Comparison of ENCODE assay signal across 30 mouse cellular contexts in genomic region chr16:26526669-26527068, GRCm38 (mm10). TPM values are rescaled to one million over a fixed set of nuclear protein-coding genes. Genes with fewer than 3 reads are reported as not detected.
DNase-seq lines count a peak whose midpoint lies in the region; ATAC-seq lines count a peak whose summit lies in the region.
"Had no signal": no experiment of that assay in that cellular context is flagged by ENCODE, and none has a peak within 500 bp of the region (broad histone marks: within the 10 kb centered on the region; RNA-seq: fewer than 3 reads in every experiment).

Gene Tmem207, minus strand, starts transcription at chr16:26526769.

- 66% methylated on average over 4 of the region's 4 CpGs for WGBS in forebrain, embryonic 16.5 days
- 92% methylated on average over 4 of the region's 4 CpGs for WGBS in forebrain, embryonic 11.5 days
- WGBS in neural tube, embryonic 13.5 days, result 74% methylated on average over 4 of the region's 4 CpGs

- ATAC-seq in forebrain, embryonic 16.5 days, result no peak
- ATAC-seq in forebrain, embryonic 11.5 days (replicated peaks; ENCODE audit: low FRiP score), result no peak
- ATAC-seq in neural tube, embryonic 13.5 days (ENCODE audit: low read depth), result no peak
- ATAC-seq: forebrain, embryonic 13.5 days; hindbrain, embryonic 16.5 days; inflammation-experienced regulatory T-cells, adult 6 months; intestine, embryonic 16.5 days; Patski had no signal

- DNase-seq in forebrain, embryonic 11.5 days (ENCODE audit: low spot score), result no peak
- DNase-seq in kidney, adult 11 months, result peak; percentile 9
- no peak for DNase-seq in kidney, postnatal 10 days
- no peak for DNase-seq in neural tube, embryonic 10.5 days (ENCODE audit: extremely low spot score, low spot score)
- DNase-seq: adrenal gland, postnatal 10 days; adrenal gland, postnatal 36 days; B cell, adult 2 months; cerebellum, adult 11 months; cerebellum, adult 2 months; cerebellum, adult 9-11 months; cerebellum, postnatal 25 days; gastrocnemius, postnatal 25 days; heart, adult 18-20 months; heart, postnatal 10 days; heart, postnatal 36 days had no signal

- no peaks in the 10 kb centered on the region for H3K36me3 ChIP-seq in forebrain, embryonic 16.5 days (ENCODE audit: control insufficient read depth, insufficient read depth)
- no peaks in the 10 kb centered on the region for H3K36me3 ChIP-seq in forebrain, embryonic 11.5 days (ENCODE audit: control insufficient read depth, insufficient read depth, low read length)
- no peaks in the 10 kb centered on the region for H3K36me3 ChIP-seq in neural tube, embryonic 13.5 days
- H3K36me3 ChIP-seq: embryonic facial prominence, embryonic 12.5 days; embryonic facial prominence, embryonic 15.5 days; G1E; heart, embryonic 12.5 days; heart, embryonic 15.5 days; hindbrain, embryonic 10.5 days had no signal

- no peak within 1 kb of the TSS for H3K4me2 ChIP-seq in forebrain, embryonic 16.5 days (ENCODE audit: low read length)
- H3K4me2 ChIP-seq in forebrain, embryonic 11.5 days (ENCODE audit: low read depth, low read length, severe bottlenecking), result no peak within 1 kb of the TSS
- H3K4me2 ChIP-seq in neural tube, embryonic 13.5 days, result no peak within 1 kb of the TSS
- H3K4me2 ChIP-seq: embryonic facial prominence, embryonic 12.5 days; embryonic facial prominence, embryonic 15.5 days; heart, embryonic 12.5 days; heart, embryonic 15.5 days had no signal

- H3K4me3 ChIP-seq in forebrain, embryonic 16.5 days (replicated peaks; ENCODE audit: low read length), result no peak within 1 kb of the TSS
- H3K4me3 ChIP-seq in forebrain, embryonic 11.5 days (ENCODE audit: low read depth, low read length), result no peak within 1 kb of the TSS
- H3K4me3 ChIP-seq in neural tube, embryonic 13.5 days, result no peak within 1 kb of the TSS
- H3K4me3 ChIP-seq: embryonic facial prominence, embryonic 12.5 days; embryonic facial prominence, embryonic 15.5 days; forebrain, embryonic 13.5 days; heart, embryonic 12.5 days; heart, embryonic 15.5 days; hindbrain, embryonic 10.5 days had no signal

- H3K9me3 ChIP-seq in forebrain, embryonic 16.5 days (ENCODE audit: control insufficient read depth, low read length), result no peaks in the 10 kb centered on the region
- no peaks in the 10 kb centered on the region for H3K9me3 ChIP-seq in forebrain, embryonic 11.5 days (ENCODE audit: control insufficient read depth, low read length)
- no peaks in the 10 kb centered on the region for H3K9me3 ChIP-seq in neural tube, embryonic 13.5 days
- H3K9me3 ChIP-seq: embryonic facial prominence, embryonic 12.5 days; embryonic facial prominence, embryonic 15.5 days; forebrain, embryonic 13.5 days; G1E; heart, embryonic 12.5 days; heart, embryonic 15.5 days; hindbrain, embryonic 10.5 days had no signal

- H3K4me1 ChIP-seq in forebrain, embryonic 16.5 days (replicated peaks; ENCODE audit: control insufficient read depth, insufficient read depth, low read length), result peaks cover 10% of the 10 kb centered on the region
- H3K4me1 ChIP-seq in forebrain, embryonic 11.5 days (replicated peaks; ENCODE audit: control insufficient read depth, insufficient read depth, low read length), result no peaks in the 10 kb centered on the region
- H3K4me1 ChIP-seq in neural tube, embryonic 13.5 days (replicated peaks), result peaks cover 30% of the 10 kb centered on the region
- H3K4me1 ChIP-seq: embryonic facial prominence, embryonic 12.5 days; embryonic facial prominence, embryonic 15.5 days; heart, embryonic 12.5 days; heart, embryonic 15.5 days had no signal

- H3K9ac ChIP-seq in forebrain, embryonic 16.5 days (replicated peaks; ENCODE audit: low read depth, low read length), result no peak within 1 kb of the TSS
- no peak within 1 kb of the TSS for H3K9ac ChIP-seq in forebrain, embryonic 11.5 days (ENCODE audit: low read length)
- H3K9ac ChIP-seq in neural tube, embryonic 13.5 days, result no peak within 1 kb of the TSS
- H3K9ac ChIP-seq: embryonic facial prominence, embryonic 12.5 days; embryonic facial prominence, embryonic 15.5 days; forebrain, embryonic 13.5 days; heart, embryonic 12.5 days; heart, embryonic 15.5 days had no signal

- peak within 1 kb of the TSS; percentile 35; the same call in 1 of the 2 replicates for H3K27ac ChIP-seq in forebrain, embryonic 16.5 days (ENCODE audit: low read length)
- H3K27ac ChIP-seq in forebrain, embryonic 11.5 days (ENCODE audit: low read depth, low read length), result no peak within 1 kb of the TSS
- 0 out of 2 replicates have a peak within 1 kb of the TSS, but pooled peaks have one; percentile 38 for H3K27ac ChIP-seq in neural tube, embryonic 13.5 days (replicated peaks)
- H3K27ac ChIP-seq: embryonic facial prominence, embryonic 12.5 days; embryonic facial prominence, embryonic 15.5 days; heart, embryonic 15.5 days; hindbrain, embryonic 10.5 days had no signal

- H3K27me3 ChIP-seq in forebrain, embryonic 16.5 days (replicated peaks; ENCODE audit: control insufficient read depth, insufficient read depth, low read length), result no peaks in the 10 kb centered on the region
- H3K27me3 ChIP-seq in forebrain, embryonic 11.5 days (ENCODE audit: control insufficient read depth, insufficient read depth, low read length), result no peaks in the 10 kb centered on the region
- no peaks in the 10 kb centered on the region for H3K27me3 ChIP-seq in neural tube, embryonic 13.5 days
- H3K27me3 ChIP-seq: CH12.LX; embryonic facial prominence, embryonic 12.5 days; embryonic facial prominence, embryonic 15.5 days; forebrain, embryonic 13.5 days; heart, embryonic 12.5 days; heart, embryonic 15.5 days had no signal

RNA-seq across cellular contexts. Expression of gene Tmem207, which starts in this region (rescaled TPM):
- polyA plus RNA-seq in forebrain, embryonic 16.5 days (2015; fragmentation: Nextera tagmentation; extraction: Ambion mirVana), result not detected in 2 replicates
- not detected in 2 replicates for polyA plus RNA-seq in forebrain, embryonic 11.5 days (2014; fragmentation: Nextera tagmentation; extraction: Ambion mirVana)
- polyA plus RNA-seq in neural tube, embryonic 13.5 days (2015; fragmentation: Nextera tagmentation; extraction: Ambion mirVana), result 0.07 TPM in 1 of 2 replicates, not detected in the other
- polyA plus RNA-seq: cerebellum, adult 2 months; embryonic facial prominence, embryonic 12.5 days; embryonic facial prominence, embryonic 15.5 days; forebrain, embryonic 13.5 days; G1E; gonadal fat pad, adult 2 months; heart, embryonic 12.5 days; heart, embryonic 15.5 days; hindbrain, embryonic 16.5 days; inflammation-experienced regulatory T-cells, adult 6 months; intestine, embryonic 16.5 days; Patski had no signal
